Mouse (Mus musculus) right cerebral cortex, adult 18-20 months (tissue): ENCODE data around the gene Phrf1.
"Not testable (repeated sequence)": the region's sequence is repeated elsewhere in the genome, so short reads cannot be mapped to it uniquely, and the experiment has no call there.

ENCODE experiments used
- DNase-seq: peaks from one replicate; pipeline ENCODE4 v3.0.0; 2022; ENCODE audit warnings: mixed read lengths

Gene Phrf1

GRCm38 (mm10) chr7:141213605-141214235 is 14.9 kb upstream of the Phrf1 start, which contains the start of gene Lmntd2:
Lmntd2 (minus strand) TSS chr7:141214080.
- no peak for DNase-seq

DNA sequence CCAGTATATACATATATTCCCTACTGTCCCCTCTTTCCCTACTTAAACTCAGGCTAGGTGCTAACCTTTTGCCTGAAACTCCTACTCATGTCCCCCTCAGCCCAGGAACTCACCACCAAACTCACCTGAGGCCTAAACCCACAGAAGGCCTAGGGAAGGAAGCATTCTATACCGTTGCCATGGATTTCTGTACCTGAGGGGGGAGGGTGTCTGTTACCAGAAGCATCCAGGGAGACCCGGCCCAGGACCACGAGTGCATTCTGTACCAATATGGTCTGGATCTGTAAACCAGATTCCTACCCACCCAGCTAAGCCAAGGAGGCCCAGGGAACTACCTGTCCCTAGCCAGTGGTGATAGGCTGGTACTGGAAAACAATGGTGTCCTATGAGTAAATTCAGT is 14.3 kb upstream of the Phrf1 start:
- DNase-seq = no peak

DNA sequence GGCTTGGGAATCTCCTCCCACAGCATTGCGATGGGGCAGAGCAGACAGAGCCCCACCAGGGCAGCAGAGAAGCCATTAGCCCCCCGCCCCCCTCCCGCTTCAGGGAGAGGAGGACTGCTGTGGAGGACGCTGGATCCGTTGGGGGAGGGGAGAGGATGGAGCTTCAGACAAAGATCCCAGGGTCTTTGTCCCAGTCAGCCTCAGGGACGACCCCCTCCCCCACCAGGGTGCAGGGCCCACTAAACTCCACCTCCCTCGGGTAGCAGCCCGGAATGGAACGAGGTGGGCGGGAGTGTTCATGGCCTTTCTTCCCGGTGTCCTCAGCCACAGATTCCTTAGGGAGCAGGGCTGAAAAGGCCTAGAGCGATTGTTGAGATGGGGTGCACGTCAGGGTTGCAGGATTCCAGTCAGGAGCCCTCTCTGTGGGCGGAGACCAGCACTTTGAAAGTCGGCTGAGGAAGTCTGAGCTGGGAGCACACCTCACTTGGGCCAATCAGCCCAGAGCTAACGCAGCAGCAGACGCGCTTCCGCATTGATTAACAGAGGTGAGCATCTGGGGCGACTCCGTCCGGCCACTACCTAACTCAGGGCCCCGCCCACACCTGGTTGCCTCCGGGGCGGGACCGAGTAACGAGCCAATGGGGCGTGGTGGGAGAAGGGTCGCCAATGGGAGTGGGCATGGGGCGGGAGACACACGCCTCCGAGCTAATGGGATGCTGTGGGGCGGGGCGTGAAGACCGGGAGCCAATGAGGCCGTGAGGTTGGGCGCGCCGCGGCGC is 13.3 kb upstream of the Phrf1 start, which contains the start of gene Rassf7:
TSS of gene Rassf7 (plus strand) at position 760 of the 779 bp plus-strand sequence.
- peak; percentile 89 for DNase-seq

DNA sequence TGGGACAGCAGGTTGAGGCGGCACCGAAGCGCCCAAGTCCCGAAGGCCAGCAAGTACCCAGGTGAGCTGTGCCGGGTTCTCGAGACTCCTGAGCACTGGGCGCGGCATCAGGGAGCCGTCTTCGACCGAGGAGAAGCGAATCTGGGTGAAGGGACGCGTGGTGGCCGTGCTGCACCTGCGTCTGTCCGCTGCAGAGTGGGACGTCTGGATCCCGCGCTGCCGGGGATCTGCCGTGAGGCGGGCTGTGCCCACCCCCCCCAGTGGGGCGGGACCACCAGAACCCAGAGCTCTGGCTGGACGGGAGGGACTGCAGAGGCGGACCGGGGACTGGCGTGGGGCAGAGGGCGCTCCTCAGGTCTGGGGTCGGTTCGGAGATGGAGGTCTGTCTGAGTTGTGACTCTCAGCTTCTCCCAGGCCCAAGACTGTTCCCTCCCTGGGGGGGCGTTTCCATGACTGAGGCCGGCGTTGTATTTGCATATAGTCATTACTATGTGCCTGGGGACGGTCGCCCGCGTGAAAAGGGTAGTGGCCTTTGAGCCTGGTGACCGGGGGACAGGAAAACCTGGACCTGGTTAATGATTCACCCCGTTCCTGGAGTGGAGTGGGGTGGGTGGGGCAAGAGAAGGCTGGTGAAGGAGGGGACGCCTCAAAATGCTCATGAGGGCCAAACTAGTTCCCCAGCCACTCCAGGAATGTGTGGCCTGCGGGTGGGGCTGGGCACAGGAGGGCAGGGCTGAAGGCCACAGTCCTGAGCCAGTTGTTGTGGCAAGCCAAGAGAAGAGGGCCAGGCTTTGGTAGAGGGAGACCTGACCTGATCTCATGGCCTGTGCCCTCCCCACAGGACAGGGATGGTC is 12.5 kb upstream of the Phrf1 start:
- no peak for DNase-seq

- no peak for DNase-seq
Measured at GRCm38 (mm10) chr7:141216894-141217293, 11.7 kb upstream of the Phrf1 start.

DNA sequence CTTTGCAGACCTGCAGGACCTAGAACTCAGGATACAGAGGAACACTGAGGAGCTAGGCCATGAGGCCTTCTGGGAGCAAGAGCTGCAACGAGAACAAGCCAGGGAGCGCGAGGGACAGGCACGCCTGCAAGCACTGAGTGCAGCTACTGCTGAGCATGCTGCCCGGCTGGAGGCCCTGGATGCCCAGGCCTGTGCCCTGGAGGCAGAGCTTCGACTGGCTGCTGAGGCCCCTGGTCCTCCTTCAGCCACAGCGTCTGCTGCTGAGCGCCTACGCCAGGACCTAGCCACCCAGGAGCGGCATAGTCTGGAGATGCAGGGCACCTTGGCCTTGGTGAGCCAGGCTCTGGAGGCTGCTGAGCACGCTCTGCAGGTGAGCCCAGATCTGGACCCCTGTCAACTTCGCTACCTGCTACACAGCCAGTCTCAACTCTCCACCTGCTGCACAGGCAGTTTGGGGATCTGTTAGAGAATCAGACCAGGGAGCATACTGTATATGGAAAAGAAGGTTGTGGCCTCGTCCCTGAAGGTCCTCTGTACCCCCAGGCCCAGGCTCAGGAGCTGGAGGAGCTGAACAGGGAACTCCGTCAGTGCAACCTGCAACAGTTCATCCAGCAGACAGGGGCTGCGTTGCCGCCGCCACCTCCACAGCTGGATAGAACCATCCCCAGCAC is 11.1 kb upstream of the Phrf1 start:
- DNase-seq = no peak

DNA sequence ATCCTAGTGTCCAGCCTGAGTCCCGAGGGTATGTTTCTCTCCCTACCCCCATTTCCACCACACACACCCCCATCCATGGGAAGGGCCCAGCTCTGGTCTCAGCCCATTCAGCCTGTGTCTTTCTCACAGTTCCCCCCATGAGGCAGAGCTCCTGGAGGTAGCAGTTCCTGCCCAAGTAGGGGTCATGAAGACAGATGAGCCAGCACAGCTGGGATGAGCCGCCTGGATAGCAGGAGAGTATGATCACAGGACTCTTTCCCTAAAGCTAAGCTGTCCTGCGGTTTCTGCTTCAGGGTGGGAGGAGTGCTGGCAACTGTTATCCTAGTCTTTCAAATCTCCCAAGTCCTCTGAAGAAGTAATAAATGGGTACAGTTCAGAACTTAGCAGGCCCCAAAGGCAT is 10.4 kb upstream of the Phrf1 start:
- DNase-seq = no peak

DNA sequence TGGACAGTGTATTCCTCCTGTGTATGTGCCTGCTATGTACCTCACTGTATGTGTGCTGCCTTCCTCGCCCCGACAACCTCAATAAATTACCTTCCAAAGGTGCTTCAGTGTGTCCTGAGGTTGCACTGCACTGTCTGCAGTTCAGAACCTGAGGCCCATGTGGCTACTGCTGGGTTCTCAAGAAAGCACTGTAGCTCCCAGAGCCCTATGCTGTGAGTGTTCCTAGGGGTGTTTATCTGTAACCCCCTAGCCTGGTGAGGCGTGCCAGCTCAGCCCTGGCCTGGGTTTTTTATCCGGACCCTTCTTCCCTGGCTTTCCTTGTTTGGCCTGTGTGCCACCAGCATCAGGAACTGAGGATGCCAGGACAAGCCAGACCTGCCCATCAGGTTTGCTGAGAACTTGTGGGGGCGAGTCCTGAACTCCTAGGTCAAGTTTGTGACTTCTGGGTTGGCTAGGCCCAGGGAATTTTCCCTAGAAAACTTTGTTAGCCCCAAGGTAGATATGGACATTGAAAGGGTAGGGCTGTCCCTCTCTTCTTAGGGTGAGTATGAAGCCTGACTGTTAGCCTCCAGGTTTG is 9.9 kb upstream of the Phrf1 start:
- DNase-seq = no peak

GRCm38 (mm10) chr7:141219558-141220099 is 9.0 kb upstream of the Phrf1 start:
- no peak for DNase-seq

DNA sequence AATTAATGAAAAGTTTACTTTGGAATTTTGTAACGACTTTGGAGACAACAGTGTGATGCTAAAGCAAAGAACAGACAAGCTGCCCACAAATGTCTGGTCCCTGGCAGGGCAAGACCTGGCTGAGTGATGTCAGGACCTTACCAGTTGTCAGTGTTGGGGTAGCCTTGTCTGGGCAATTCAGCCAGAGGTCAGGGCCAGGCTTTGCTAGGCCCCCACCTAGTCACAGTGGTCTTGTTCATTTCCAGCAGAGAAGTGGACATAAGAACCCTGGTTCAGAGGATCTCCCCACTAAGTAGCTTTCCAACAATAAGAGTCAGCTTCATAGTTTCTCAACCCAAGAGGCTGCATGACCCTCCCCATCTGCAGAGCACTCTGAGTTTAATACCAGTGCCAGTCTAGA is 8.2 kb upstream of the Phrf1 start:
- no peak for DNase-seq

GRCm38 (mm10) chr7:141221249-141222125 is 7.1 kb upstream of the Phrf1 start:
- DNase-seq = peak; percentile 96

DNA sequence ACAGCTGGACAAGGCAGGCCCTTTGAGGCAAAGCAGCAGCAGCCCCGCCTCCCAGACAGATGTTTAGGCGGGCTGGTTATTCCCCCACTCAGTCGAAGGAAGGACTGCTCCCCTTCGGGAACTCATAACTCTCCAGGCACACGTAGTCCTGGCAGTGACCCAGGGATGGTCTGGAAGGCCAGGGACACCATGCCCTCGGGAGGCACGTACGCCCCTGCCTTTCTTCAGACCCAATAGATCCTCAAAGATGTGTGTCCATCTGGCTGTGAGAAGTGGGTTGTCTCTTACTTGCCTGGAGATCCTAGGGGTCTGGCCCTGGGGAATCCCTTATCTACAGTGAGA is 6.5 kb upstream of the Phrf1 start:
- no peak for DNase-seq

- DNase-seq = no peak
Measured at GRCm38 (mm10) chr7:141222696-141223215, 5.8 kb upstream of the Phrf1 start.

GRCm38 (mm10) chr7:141226535-141226934 is 2.0 kb upstream of the Phrf1 start:
- no peak for DNase-seq

GRCm38 (mm10) chr7:141227796-141228195 is 788 bp upstream of the Phrf1 start:
- DNase-seq = no peak

GRCm38 (mm10) chr7:141229702-141230101 is 1.1 kb downstream of the Phrf1 start:
- no peak for DNase-seq

GRCm38 (mm10) chr7:141230570-141230969 is 2.0 kb downstream of the Phrf1 start:
- DNase-seq = no peak

- DNase-seq = no peak
Measured at GRCm38 (mm10) chr7:141231111-141231510, 2.5 kb downstream of the Phrf1 start.

- DNase-seq = no peak
Measured at GRCm38 (mm10) chr7:141231551-141231950, 3.0 kb downstream of the Phrf1 start.

DNA sequence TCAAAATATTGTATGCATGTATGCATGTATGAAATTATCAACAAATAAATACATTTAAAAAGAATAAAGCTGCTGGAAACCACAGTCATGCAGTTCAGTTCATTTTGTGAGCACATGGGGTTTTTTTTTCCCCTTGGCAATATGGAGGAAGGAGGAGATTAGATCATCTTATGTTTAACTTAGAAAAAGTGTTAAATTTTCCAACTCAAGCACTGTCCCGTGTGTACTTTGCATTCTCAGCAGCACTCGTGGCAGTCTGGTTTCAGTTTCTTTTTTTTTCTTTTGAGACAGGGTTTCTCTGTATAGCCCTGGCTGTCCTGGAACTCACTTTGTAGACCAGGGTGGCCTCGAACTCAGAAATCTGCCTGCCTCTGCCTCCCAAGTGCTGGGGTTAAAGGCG is 21.9 kb downstream of the Phrf1 start:
- not testable (repeated sequence) for DNase-seq

DNA sequence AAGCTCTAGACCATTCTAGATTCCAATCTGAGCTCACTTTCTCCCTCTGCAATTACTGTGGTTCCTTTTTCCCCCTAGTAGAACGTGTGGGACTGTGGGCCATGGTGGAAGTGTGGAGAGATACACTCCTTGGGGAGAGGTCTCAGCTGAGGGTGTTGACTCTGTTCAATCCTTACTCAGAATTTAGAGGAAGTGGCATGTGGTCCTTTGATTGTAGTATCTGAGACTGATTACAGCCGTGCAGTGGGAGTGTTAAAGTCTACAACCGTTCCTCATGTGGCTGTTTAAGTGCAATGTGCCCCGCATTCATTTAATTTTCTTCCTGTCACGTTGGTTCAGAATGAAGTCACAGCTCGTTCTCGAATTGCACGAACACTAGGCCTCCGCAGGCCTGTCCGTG is 27.6 kb downstream of the Phrf1 start:
- no peak for DNase-seq
